Mouse (Mus musculus) hematopoietic multipotent progenitor cell, adult 10-12 weeks (in vitro differentiated cells): ENCODE measurements around the gene Fam217a. TPM values are rescaled to one million over a fixed set of nuclear protein-coding genes. Genes with fewer than 3 reads are reported as not detected.

Experiments
- polyA plus RNA-seq: library from polyadenylated mRNA; stranded (reverse); fragments of >175 nt; gene quantifications from 2 replicates; pipeline ENCODE4 v1.2.3, GENCODE M21; 2012; ENCODE audit warnings: low replicate concordance

The Fam217a gene
- 0.12 TPM in 1 of 2 replicates, not detected in the other for polyA plus RNA-seq

DNA sequence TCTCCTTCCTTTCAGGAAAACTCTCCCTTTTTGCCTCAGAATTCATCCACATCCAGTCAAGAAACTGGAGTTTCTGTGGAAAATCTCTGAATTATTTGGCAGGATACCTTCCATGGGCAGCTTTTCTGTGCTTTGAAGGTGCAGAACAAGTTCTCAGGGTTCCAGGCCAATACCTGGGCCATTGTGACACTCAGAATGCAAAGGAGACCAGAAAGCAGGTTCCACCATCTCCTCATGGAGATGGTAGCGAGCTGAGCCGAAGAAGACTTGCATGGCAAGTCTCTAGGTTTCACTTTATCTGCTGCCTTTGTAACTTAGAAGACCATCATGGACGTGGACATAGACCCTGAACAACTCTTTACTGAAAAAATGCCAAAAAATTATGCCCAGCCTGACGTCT lies at the start of gene Fam217a, which contains the start of gene 4933417A18Rik:
Gene Fam217a (minus strand): TSS at position 101 of the 400 bp plus-strand sequence.
Gene 4933417A18Rik (plus strand): TSS at position 200 of the 400 bp plus-strand sequence.

GRCm38 (mm10) chr13:34963511-34964397 lies 39.6 kb upstream of the Fam217a start, which contains the start of gene Eci3:
TSS of gene Eci3 (minus strand) at chr13:34963810.

DNA sequence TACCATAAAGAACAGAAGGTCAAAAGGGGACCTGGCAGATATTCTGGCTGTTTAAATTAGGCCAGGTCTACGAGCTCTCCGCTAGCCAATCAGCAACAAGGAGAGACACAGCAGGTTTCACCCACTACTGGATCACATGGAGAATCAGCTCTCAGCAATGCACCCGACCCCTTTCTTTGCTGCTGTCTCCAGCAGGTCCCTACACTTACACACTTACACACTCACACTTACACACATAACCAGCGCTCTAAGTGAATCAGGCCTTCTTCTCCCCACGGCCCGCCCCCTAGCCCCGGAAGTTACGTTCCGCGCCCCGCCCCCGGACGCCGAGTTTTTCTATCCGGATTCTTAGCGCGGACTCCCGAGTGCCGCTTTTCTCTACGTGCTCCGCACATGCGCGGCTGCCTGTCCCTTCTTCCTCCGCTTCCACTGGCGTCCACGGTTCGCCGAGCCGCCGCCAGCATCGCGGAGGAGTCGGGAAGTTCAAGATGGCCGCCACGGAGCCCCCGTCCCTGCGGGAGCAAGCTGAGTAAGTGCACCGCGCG lies 48.9 kb downstream of the Fam217a start, which contains the start of gene Prpf4b:
Gene Prpf4b (plus strand): TSS at position 137 of the 545 bp plus-strand sequence.

Other genes starting within 250 kb of the Fam217a start
- gene Fam50b, start 189.5 kb downstream of the Fam217a start, polyA plus RNA-seq = not detected in 2 replicates
- gene Prpf4b, start 49.0 kb downstream of the Fam217a start, polyA plus RNA-seq = 21.3 and 32.9 TPM in 2 replicates
- not detected in 2 replicates for gene 4933417A18Rik, start 99 bp upstream of the Fam217a start, polyA plus RNA-seq
- not detected in 2 replicates for gene Eci3, start 39.5 kb upstream of the Fam217a start, polyA plus RNA-seq
- 3.9 and 10.7 TPM in 2 replicates for gene Eci2, start 102.8 kb upstream of the Fam217a start, polyA plus RNA-seq